Mouse (Mus musculus) megakaryocyte, embryonic 14.5 days (primary cell): ENCODE results near the gene Gna13.

Source experiments
- FLI1 ChIP-seq: IDR thresholded peaks from 2 replicates; pipeline ENCODE4 v1.6.1; 2012; ENCODE audit warnings: low read length, inconsistent platforms, mixed read lengths
- GATA1 ChIP-seq: IDR thresholded peaks from 3 replicates; pipeline ENCODE4 v1.6.1; 2012; ENCODE audit warnings: mixed read lengths, low read length, inconsistent platforms, borderline replicate concordance

DNA sequence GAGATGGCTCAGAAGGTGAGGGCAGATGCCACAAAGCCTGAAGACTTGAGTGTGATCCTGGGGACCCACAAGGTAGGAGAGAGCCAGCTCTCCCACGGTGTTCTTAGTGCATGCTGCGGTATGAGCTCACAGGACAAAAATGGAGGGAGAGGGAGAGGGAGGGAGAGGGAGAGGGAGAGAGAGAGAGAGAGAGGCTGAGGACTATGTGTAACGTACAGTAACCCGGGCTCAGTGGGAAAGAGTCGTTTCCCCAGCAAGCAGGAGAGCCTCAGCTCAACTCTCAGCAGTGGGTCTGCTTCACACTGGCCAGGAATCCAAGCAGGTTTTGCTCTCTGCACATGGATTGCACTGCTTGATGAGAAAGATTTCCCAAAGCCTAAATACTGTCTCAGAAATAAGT, 76.6 kb downstream of the Gna13 start:
- no peak for TF ChIP-seq GATA1
- TF ChIP-seq FLI1, result no peak
